8 mouse cellular contexts compared by ENCODE assay signal in genomic region chr11:106192657-106193370, GRCm38 (mm10). TPM values are rescaled to one million over a fixed set of nuclear protein-coding genes. Genes with fewer than 3 reads are reported as not detected.
DNase-seq lines count a peak whose midpoint lies in the region; ATAC-seq lines count a peak whose summit lies in the region.

No protein-coding gene starts in this region.

- H3K36me3 ChIP-seq in kidney, embryonic 14.5 days (ENCODE audit: control insufficient read depth, insufficient read depth, low read length) = peaks cover 11% of the 10 kb centered on the region; the same call in 1 of the 2 replicates
- peaks cover 17% of the 10 kb centered on the region for H3K36me3 ChIP-seq in midbrain, embryonic 10.5 days

- peak; percentile 60 for ATAC-seq in erythroid progenitor cell, adult 5-6 weeks (replicated peaks; ENCODE audit: low FRiP score, poor library complexity, severe bottlenecking)
- ATAC-seq in kidney, embryonic 14.5 days (ENCODE audit: low FRiP score, low TSS enrichment) = no peak; the same call in 1 of the 2 replicates
- ATAC-seq in cerebellum, adult (ENCODE audit: insufficient number of reproducible peaks, low FRiP score, low TSS enrichment) = no peak

- DNase-seq in 416B (ENCODE audit: low read depth) = peak; percentile 50
- DNase-seq in CD4-positive, CD25-positive, alpha-beta regulatory T cell, adult 2 months (ENCODE audit: low read depth, low spot score) = peak; percentile 62
- no peak for DNase-seq in midbrain, embryonic 10.5 days (ENCODE audit: low spot score)
- DNase-seq in gastrocnemius, postnatal 36 days = no peak
- DNase-seq in left cerebral cortex, adult 9 months (ENCODE audit: low spot score in 2 of 2) = no peak

- H3K27ac ChIP-seq in kidney, embryonic 14.5 days (ENCODE audit: low read depth, low read length) = peak overlapping the region; percentile 63
- H3K27ac ChIP-seq in midbrain, embryonic 10.5 days (replicated peaks) = peak overlapping the region; percentile 84

- no peaks in the 10 kb centered on the region for H3K27me3 ChIP-seq in kidney, embryonic 14.5 days (ENCODE audit: control insufficient read depth, insufficient read depth, low read length)
- H3K27me3 ChIP-seq in midbrain, embryonic 10.5 days (ENCODE audit: low read depth, poor library complexity, severe bottlenecking) = no peaks in the 10 kb centered on the region

- peak overlapping the region; percentile 43 for H3K4me2 ChIP-seq in kidney, embryonic 14.5 days (replicated peaks; ENCODE audit: low read depth, low read length)

- WGBS in kidney, embryonic 14.5 days = 9% methylated on average over 19 of the region's 19 CpGs
- 14% methylated on average over 19 of the region's 19 CpGs for WGBS in midbrain, embryonic 10.5 days

- no peaks in the 10 kb centered on the region for H3K9me3 ChIP-seq in kidney, embryonic 14.5 days (ENCODE audit: control insufficient read depth, low read length)
- no peaks in the 10 kb centered on the region for H3K9me3 ChIP-seq in midbrain, embryonic 10.5 days (replicated peaks)

- intact Hi-C loops in gastrocnemius, postnatal 36 days (cut with DNase I) = no loop called here

- no peaks in the 10 kb centered on the region for H3K4me1 ChIP-seq in kidney, embryonic 14.5 days (ENCODE audit: control insufficient read depth, insufficient read depth, low read length)
- peaks cover 19% of the 10 kb centered on the region for H3K4me1 ChIP-seq in midbrain, embryonic 10.5 days

- peak overlapping the region; percentile 53 for H3K4me3 ChIP-seq in kidney, embryonic 14.5 days (ENCODE audit: low read length)
- H3K4me3 ChIP-seq in midbrain, embryonic 10.5 days = peak overlapping the region; percentile 73

- peak overlapping the region; percentile 59 for H3K9ac ChIP-seq in kidney, embryonic 14.5 days (ENCODE audit: low read depth, low read length)

RNA-seq across cellular contexts. Expression of gene Strada, which starts 9.2 kb away (rescaled TPM):
- 14.1 and 16.3 TPM in 2 replicates for total RNA-seq in erythroid progenitor cell, adult 5-6 weeks (2015; ENCODE audit: low replicate concordance)
- 6.4 and 12.3 TPM in 2 replicates for total RNA-seq in erythroid progenitor cell, adult 5-6 weeks (2017; ENCODE audit: low replicate concordance)
- polyA plus RNA-seq in kidney, embryonic 14.5 days (2014; fragmentation: Nextera tagmentation; extraction: Ambion mirVana) = 29.1 and 33.5 TPM in 2 replicates
- polyA plus RNA-seq in midbrain, embryonic 10.5 days (2016; fragmentation: Nextera tagmentation; extraction: Ambion mirVana) = 41.8 and 42.4 TPM in 2 replicates
- total RNA-seq in gastrocnemius, postnatal 36 days (2021) = 10 to 100 TPM; 10.5 to 10.9 TPM

RNA-seq across cellular contexts. Expression of gene Ccdc47, which starts 23.3 kb away (rescaled TPM):
- 24.1 and 54.9 TPM in 2 replicates for total RNA-seq in erythroid progenitor cell, adult 5-6 weeks (2015; ENCODE audit: low replicate concordance)
- 122 and 130 TPM in 2 replicates for total RNA-seq in erythroid progenitor cell, adult 5-6 weeks (2017; ENCODE audit: low replicate concordance)
- 39.3 and 60.3 TPM in 2 replicates for polyA plus RNA-seq in kidney, embryonic 14.5 days (2014; fragmentation: Nextera tagmentation; extraction: Ambion mirVana)
- polyA plus RNA-seq in midbrain, embryonic 10.5 days (2016; fragmentation: Nextera tagmentation; extraction: Ambion mirVana) = 69.9 and 74.0 TPM in 2 replicates
- 10 to 100 TPM; 60.0 to 68.3 TPM for total RNA-seq in gastrocnemius, postnatal 36 days (2021)

RNA-seq across cellular contexts. Expression of gene Ddx42, which starts 23.9 kb away (rescaled TPM):
- total RNA-seq in erythroid progenitor cell, adult 5-6 weeks (2015; ENCODE audit: low replicate concordance) = 28.9 and 47.6 TPM in 2 replicates
- total RNA-seq in erythroid progenitor cell, adult 5-6 weeks (2017; ENCODE audit: low replicate concordance) = 60.4 and 91.1 TPM in 2 replicates
- polyA plus RNA-seq in kidney, embryonic 14.5 days (2014; fragmentation: Nextera tagmentation; extraction: Ambion mirVana) = 43.1 and 71.8 TPM in 2 replicates
- 100 and 112 TPM in 2 replicates for polyA plus RNA-seq in midbrain, embryonic 10.5 days (2016; fragmentation: Nextera tagmentation; extraction: Ambion mirVana)
- 10 to 100 TPM; 19.1 to 22.2 TPM for total RNA-seq in gastrocnemius, postnatal 36 days (2021)

RNA-seq across cellular contexts. Expression of gene Limd2, which starts 32.2 kb away (rescaled TPM):
- total RNA-seq in erythroid progenitor cell, adult 5-6 weeks (2015; ENCODE audit: low replicate concordance) = 35.7 and 49.0 TPM in 2 replicates
- total RNA-seq in erythroid progenitor cell, adult 5-6 weeks (2017; ENCODE audit: low replicate concordance) = 4.8 and 8.7 TPM in 2 replicates
- 216 and 266 TPM in 2 replicates for polyA plus RNA-seq in kidney, embryonic 14.5 days (2014; fragmentation: Nextera tagmentation; extraction: Ambion mirVana)
- 364 and 366 TPM in 2 replicates for polyA plus RNA-seq in midbrain, embryonic 10.5 days (2016; fragmentation: Nextera tagmentation; extraction: Ambion mirVana)
- 1 to 10 TPM; 1.5 to 3.6 TPM for total RNA-seq in gastrocnemius, postnatal 36 days (2021)

RNA-seq across cellular contexts. Expression of gene Gm10840, which starts 32.2 kb away (rescaled TPM):
- not detected in 2 replicates for total RNA-seq in erythroid progenitor cell, adult 5-6 weeks (2015; ENCODE audit: low replicate concordance)
- total RNA-seq in erythroid progenitor cell, adult 5-6 weeks (2017; ENCODE audit: low replicate concordance) = not detected in 2 replicates
- polyA plus RNA-seq in kidney, embryonic 14.5 days (2014; fragmentation: Nextera tagmentation; extraction: Ambion mirVana) = not detected in 2 replicates
- 0.57 TPM in 1 of 2 replicates, not detected in the other for polyA plus RNA-seq in midbrain, embryonic 10.5 days (2016; fragmentation: Nextera tagmentation; extraction: Ambion mirVana)
- total RNA-seq in gastrocnemius, postnatal 36 days (2021) = not detected

Comparison
In these comparisons a context has a peak if more than half of its experiments do, and no peak if none do; other contexts are left out.
1. DNase-seq: peak in 416B (single experiment) and CD4-positive, CD25-positive, alpha-beta regulatory T cell, adult 2 months (single experiment); none in midbrain, embryonic 10.5 days (single experiment), gastrocnemius, postnatal 36 days (0 of 2) and left cerebral cortex, adult 9 months (0 of 2).